Mouse (Mus musculus): Measurements from ENCODE around the gene Lrrc74b. TPM values are rescaled to one million over a fixed set of nuclear protein-coding genes. Genes with fewer than 3 reads are reported as not detected.
"Not testable (repeated sequence)": the region's sequence is repeated elsewhere in the genome, so short reads cannot be mapped to it uniquely, and the experiment has no call there.

Lrrc74b gene
- polyA plus RNA-seq, 1 experiment, result 0.91 TPM

DNA sequence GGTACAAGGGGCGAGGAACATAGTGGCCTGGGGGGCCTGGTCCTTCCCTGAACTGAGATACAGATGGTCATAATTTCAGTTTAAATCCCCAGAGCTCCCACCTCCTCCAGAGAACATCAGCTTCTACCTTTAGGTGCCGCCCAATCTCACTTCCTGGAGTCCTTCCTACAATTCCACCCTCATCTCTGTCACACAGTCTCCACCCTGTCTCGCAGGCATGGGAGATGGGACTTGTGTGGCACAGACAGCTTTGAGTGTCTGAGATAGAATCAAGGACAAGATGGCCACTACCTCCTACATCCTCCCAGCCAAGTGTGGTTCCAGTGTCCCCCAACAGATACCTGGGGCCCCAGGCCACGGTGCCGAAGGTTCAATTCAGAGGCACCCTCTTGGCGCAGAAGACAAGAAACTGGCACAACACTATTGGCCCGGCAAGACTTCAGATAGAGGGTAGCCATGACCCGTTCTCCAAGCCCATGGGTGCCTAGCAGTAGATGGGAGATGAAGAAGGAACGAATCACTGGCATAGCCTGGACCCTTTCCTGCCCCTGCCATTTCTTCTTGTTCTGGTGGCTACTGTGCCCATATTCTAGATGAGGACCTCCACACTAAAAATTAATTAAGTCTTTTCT lies 1.5 kb downstream of the Lrrc74b start:
- H3K4me1 ChIP-seq (ENCODE audit: control insufficient read depth, insufficient read depth, insufficient read length, low read length), result no peaks in the 10 kb centered on the region
- H3K4me3 ChIP-seq (ENCODE audit: insufficient read depth, low read depth, low read length), result no peak overlapping the region

DNA sequence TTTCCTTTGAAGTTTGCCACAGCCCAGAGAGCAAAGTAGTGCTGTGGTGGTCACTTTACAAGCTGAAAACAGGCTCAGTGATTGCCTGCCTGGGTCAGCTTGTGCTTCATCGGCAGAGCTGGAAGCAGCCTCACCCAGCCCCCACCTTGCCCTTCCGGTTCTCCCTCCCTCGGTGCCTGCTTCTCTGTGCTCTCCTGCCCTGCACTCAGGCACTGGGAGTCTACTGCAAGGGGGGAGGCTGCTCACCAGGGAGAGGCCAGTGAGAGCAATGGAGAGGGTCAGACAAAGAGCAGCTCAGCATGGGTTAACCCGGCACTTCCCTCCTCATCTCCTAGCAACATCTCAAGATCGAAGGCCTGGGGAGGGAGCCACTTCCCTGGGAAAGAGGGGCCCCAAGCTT lies 2.2 kb downstream of the Lrrc74b start:
- H3K27ac ChIP-seq (replicated peaks; ENCODE audit: low read depth, low read length), result no peak overlapping the region
- no peak overlapping the region for H3K4me3 ChIP-seq (ENCODE audit: insufficient read depth, low read depth, low read length)
- H3K4me1 ChIP-seq (ENCODE audit: control insufficient read depth, insufficient read depth, insufficient read length, low read length), result no peaks in the 10 kb centered on the region

More for the DNA sequence above, 1.5 kb downstream of the Lrrc74b start:
- H3K27ac ChIP-seq (replicated peaks; ENCODE audit: low read depth, low read length), result no peak overlapping the region

DNA sequence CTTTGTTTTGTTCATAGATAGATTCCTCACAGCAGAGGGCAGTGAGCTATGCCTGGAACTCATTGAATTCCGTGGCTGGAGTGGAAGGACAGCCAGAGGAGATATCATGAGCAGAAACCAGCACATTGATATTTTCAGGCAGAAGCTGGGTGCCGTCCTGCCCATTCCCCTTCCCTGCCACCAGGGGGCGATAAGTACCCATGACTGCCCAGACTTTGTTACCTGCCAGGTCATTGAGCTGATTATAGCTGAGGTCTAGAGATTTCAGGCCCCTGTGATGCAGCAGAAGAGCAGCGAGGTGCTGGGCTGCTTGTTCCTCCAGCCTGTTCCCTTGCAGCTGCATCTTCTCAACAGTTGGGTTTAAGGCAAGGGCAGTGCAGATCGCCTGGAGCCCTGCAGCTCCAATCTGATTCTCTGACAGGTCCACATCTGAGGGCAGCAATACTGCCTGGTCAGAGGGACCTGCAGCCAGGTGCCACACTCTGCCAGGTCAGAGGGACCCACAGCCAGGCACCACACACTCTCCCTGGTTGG lies 3.0 kb downstream of the Lrrc74b start:
- Histone ChIP-seq H3K4me1 (ENCODE audit: control insufficient read depth, insufficient read depth, insufficient read length, low read length) (no peaks in the 10 kb centered on the region), H3K27ac (replicated peaks; ENCODE audit: low read depth, low read length) (no peak overlapping the region), H3K4me3 (ENCODE audit: insufficient read depth, low read depth, low read length) (no peak overlapping the region)

DNA sequence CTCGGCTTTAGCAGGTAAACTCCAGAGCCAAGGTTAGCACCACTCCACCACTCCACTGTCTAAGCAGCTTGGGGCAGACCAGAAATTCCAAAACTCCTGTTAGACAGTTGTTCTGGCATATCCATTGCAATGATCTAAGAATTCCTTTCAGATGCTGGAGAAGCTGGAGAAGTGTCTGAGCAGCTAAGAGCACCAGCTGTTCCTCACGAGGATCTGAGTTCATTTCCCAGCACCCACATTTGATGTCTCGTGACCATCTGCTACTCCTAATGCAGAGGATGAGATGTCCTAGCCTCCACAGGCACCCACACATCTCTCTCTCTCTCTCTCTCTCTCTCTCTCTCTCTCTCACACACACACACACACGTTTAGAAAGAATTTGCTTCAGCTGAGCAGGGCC lies 4.1 kb downstream of the Lrrc74b start:
- H3K4me1 ChIP-seq (ENCODE audit: control insufficient read depth, insufficient read depth, insufficient read length, low read length), result no peaks in the 10 kb centered on the region
- no peak overlapping the region for H3K27ac ChIP-seq (replicated peaks; ENCODE audit: low read depth, low read length)
- H3K4me3 ChIP-seq (ENCODE audit: insufficient read depth, low read depth, low read length), result no peak overlapping the region

DNA sequence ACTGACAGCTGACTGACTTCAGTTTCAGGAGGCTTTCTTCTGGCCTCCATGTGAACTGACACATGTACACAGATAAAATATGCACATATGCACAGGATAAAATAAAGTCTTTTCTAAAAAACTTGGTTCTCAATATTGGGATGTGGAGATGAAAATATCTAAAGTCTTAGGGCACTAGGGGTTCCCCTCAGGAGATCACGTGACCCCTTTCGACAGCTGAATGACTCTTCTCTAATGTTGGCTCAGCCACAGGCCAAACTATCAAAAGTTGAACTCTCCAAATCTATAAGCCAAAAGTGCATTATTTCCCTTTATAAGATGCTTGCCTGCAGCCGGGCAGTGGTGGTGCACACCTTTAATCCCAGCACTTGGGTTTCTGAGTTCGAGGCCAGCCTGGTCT lies 4.9 kb downstream of the Lrrc74b start:
- H3K27ac ChIP-seq (replicated peaks; ENCODE audit: low read depth, low read length), result no peak overlapping the region
- no peak overlapping the region for H3K4me3 ChIP-seq (ENCODE audit: insufficient read depth, low read depth, low read length)
- H3K4me1 ChIP-seq (ENCODE audit: control insufficient read depth, insufficient read depth, insufficient read length, low read length), result no peaks in the 10 kb centered on the region

DNA sequence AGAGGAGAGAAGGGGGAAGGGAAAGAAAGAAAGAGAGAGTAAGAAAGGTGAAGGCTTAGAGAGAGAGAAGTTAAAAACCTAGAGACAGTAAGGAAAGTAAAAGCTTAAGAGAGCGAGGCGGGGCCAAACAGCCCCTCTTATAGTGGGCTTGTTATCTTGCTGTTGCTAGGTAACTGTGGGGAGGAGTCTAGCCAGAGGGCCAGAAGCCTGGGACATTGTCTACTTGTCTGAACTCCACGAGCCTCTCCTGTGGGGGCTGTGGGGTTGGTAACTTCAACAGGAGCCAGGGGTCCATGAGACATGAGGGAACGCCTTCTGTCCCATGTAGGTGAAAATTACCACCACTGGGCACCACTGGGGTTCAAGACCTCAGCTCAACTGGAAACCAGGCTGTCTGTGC lies 6.3 kb downstream of the Lrrc74b start:
- not testable (repeated sequence) for H3K4me3 ChIP-seq (ENCODE audit: insufficient read depth, low read depth, low read length); H3K4me1 ChIP-seq (ENCODE audit: control insufficient read depth, insufficient read depth, insufficient read length, low read length); H3K27ac ChIP-seq (replicated peaks; ENCODE audit: low read depth, low read length)

DNA sequence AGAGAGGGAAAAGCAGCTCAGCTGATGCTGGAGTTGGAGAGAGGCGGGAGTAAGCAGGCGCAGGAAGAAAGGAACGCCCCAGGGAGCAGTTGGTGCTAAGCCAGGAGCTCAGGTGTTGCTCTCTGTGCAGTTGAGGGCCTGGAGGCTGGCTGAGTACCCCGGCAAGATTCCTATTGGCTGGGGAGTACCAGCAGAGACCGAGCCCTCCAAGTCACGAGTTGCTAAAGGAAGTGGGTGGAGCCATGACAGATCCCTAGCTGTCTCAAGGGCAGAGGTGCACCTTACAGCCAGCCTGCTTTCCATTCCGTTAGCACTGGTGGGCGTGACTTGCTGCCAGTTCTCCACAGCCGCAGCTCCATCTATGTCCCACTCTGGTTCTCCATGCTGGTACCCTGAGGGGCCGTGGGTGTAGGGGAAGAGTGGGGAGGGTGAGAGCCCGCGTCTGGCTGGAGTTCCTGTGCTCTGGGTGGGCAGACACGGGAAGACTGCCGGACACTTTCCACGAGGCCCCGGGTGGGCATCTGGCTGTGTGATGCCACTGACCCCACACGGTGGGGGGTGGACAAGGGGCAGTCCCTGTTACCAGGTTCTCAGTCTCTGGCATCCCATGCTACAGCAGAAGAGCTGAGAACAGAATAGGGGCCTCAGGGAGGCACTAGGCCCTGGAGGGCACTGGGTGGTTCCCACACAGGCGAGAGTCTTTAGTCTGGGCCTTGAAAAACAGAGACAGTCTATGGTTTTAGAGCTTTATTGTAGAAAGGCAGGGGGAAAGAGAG lies 6.9 kb downstream of the Lrrc74b start:
- H3K4me1 ChIP-seq (ENCODE audit: control insufficient read depth, insufficient read depth, insufficient read length, low read length), result no peaks in the 10 kb centered on the region
- H3K27ac ChIP-seq (replicated peaks; ENCODE audit: low read depth, low read length), result no peak overlapping the region
- H3K4me3 ChIP-seq (ENCODE audit: insufficient read depth, low read depth, low read length), result peak overlapping the region; percentile 36

DNA sequence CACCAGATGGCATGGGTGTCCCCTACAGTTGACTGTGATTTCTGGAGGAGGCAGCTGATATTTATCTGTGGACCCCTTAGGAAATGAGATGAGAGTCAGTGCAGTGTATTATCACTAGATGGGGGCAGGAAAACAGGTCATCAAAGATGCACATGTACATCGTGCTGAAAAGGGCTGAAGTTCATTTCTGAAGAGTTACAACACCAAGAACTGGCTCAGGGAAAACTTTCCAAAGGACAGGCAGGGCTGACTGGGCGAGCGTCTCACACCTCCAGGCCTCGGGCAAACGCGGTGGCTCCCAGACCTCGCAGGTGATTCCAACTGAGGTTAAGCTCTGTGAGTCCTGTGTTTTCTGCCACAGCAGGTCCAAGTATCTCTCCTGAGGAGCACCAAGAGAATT lies 8.2 kb downstream of the Lrrc74b start:
- H3K4me3 ChIP-seq (ENCODE audit: insufficient read depth, low read depth, low read length), result no peak overlapping the region
- H3K27ac ChIP-seq (replicated peaks; ENCODE audit: low read depth, low read length), result no peak overlapping the region
- H3K4me1 ChIP-seq (ENCODE audit: control insufficient read depth, insufficient read depth, insufficient read length, low read length), result no peaks in the 10 kb centered on the region

DNA sequence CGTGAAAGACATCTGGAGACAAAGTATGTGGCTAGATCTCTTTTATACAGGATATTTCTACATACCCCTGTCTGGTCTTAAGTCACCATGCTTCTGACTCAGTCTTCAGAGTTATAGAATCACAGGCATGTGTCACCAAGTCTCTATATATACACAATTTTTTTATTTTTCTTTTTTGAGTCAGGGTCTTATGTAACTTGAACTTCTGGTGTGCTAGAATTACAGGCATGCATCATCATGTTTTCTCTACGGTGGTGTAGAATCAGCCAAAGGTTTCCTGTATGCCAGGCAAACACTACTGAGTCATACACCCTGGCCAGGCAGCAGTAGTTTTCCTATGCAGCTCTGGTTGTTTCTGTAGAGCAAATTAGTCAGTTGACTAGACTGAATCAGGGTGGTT lies 18.4 kb downstream of the Lrrc74b start:
- Histone ChIP-seq H3K4me1 (ENCODE audit: control insufficient read depth, insufficient read depth, insufficient read length, low read length) (no peaks in the 10 kb centered on the region), H3K4me3 (ENCODE audit: insufficient read depth, low read depth, low read length) (no peak overlapping the region), H3K27ac (replicated peaks; ENCODE audit: low read depth, low read length) (no peak overlapping the region)

DNA sequence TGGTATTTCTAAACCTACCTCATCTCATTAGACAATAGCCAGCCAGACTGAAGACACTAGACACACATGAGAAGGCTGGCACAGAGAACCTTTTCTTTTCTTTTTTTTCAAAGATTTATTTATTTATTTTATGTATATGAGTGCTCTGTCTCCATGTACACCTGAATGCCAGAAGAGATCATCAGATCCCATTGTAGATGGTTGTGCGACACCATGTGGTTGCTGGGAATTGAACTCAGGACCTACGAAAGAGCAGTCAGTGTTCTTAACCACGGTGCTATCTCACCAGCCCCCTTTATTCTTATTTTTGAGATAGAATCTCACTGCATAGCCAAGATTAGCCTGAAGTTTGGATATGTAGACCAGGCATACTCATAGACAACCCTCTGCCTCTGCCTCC lies 24.5 kb downstream of the Lrrc74b start:
- Histone ChIP-seq H3K4me3 (ENCODE audit: insufficient read depth, low read depth, low read length) (no peak overlapping the region), H3K4me1 (ENCODE audit: control insufficient read depth, insufficient read depth, insufficient read length, low read length) (peaks cover 3% of the 10 kb centered on the region; the same call in 1 of the 2 replicates)

DNA sequence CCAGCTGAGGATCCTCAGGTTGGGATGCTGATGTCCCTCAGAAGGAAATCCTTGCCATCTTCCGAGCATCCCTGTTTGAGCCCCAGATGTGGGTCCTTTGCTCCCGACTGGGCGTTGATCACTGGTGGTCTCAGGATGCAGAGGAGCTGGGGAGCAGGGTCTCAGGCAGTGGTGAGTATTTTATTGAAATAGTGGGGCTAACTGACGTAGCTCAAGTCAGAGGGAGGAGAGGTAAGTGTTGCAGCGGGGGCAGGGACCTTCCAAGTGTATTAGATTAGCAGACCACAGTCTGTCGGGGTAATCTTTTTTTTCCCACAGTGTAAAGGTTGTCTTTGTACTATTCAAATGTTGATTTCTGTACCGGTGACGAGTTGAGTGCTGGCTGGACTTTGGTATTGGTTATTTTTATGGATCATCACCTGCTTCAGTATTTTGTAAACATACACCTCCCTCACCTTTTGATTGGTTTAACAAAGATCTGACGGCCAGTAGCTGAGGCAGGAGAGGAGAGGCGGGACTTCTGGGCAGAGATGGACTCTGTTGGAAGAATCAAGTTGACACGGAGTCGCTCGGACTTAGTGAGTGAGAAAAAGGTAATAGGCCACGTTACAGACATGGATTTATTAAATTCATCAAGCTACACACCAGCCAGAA lies 28.2 kb downstream of the Lrrc74b start:
- Histone ChIP-seq H3K4me1 (ENCODE audit: control insufficient read depth, insufficient read depth, insufficient read length, low read length) (peaks cover 8% of the 10 kb centered on the region; the same call in 1 of the 2 replicates), H3K4me3 (ENCODE audit: insufficient read depth, low read depth, low read length) (no peak overlapping the region), H3K27ac (replicated peaks; ENCODE audit: low read depth, low read length) (no peak overlapping the region)

More for the DNA sequence above, 24.5 kb downstream of the Lrrc74b start:
- no peak overlapping the region for H3K27ac ChIP-seq (replicated peaks; ENCODE audit: low read depth, low read length)

DNA sequence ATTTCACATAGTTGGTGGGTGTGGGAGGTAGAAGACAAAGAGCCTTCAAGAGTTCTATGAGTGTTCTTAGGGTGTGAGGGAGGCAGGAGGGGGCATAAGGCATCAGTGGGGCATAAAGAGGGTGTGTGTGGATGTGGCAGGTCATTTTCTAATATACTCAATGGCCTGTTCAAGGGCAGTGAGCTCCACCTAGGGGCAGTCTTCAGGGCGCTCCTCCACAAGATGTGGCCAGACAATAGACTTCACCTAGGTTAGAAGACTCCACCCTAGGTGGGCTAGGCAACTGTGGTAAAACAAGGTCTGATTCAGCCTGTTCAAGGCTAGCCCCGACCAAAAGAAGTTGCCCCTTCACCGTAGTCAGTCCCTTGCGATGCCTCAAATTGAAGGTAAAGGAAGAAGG lies 28.8 kb downstream of the Lrrc74b start:
- H3K4me3 ChIP-seq (ENCODE audit: insufficient read depth, low read depth, low read length), result no peak overlapping the region

DNA sequence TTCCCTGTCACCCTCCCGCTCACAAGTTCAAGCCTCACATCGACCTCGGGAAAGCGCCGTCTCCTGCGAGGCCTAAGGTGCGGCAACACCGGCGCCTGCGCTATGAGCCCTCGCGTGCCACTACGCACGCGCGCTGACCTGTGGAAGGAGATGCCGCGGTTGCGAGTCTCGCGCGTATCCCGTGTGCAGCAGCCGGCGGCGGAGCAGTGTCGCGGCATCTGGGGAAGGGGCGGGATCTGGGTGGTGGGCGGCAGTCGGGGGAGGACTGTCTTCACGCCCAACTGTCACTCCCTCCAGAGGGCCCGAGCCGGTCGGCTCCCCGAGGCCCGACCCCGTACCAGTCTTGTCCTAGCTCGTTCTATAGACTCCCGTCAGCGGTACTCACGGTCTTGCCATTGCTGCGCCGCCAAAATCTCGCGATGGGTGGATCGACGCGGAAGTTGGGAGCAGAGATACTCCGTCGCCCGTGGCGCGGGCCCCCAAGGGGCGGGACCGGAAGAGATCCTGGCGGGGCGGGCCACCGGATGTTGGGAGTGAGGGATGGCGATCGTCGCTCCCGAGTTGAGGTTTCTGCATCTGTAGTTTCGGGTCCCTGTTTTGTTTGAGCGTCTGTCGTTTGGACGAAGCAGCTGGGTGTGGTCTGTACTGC lies 30.3 kb downstream of the Lrrc74b start, which contains the start of gene Thap7:
Thap7 (minus strand) TSS at position 497 of the 649 bp plus-strand sequence.
- Histone ChIP-seq H3K27ac (replicated peaks; ENCODE audit: low read depth, low read length) (peak within 1 kb of the TSS; percentile 61), H3K4me1 (ENCODE audit: control insufficient read depth, insufficient read depth, insufficient read length, low read length) (peaks cover 8% of the 10 kb centered on the region; the same call in 1 of the 2 replicates), H3K4me3 (ENCODE audit: insufficient read depth, low read depth, low read length) (peak within 1 kb of the TSS; percentile 71)

More for the DNA sequence above, 28.8 kb downstream of the Lrrc74b start:
- no peak overlapping the region for H3K27ac ChIP-seq (replicated peaks; ENCODE audit: low read depth, low read length)
- peaks cover 8% of the 10 kb centered on the region; the same call in 1 of the 2 replicates for H3K4me1 ChIP-seq (ENCODE audit: control insufficient read depth, insufficient read depth, insufficient read length, low read length)

DNA sequence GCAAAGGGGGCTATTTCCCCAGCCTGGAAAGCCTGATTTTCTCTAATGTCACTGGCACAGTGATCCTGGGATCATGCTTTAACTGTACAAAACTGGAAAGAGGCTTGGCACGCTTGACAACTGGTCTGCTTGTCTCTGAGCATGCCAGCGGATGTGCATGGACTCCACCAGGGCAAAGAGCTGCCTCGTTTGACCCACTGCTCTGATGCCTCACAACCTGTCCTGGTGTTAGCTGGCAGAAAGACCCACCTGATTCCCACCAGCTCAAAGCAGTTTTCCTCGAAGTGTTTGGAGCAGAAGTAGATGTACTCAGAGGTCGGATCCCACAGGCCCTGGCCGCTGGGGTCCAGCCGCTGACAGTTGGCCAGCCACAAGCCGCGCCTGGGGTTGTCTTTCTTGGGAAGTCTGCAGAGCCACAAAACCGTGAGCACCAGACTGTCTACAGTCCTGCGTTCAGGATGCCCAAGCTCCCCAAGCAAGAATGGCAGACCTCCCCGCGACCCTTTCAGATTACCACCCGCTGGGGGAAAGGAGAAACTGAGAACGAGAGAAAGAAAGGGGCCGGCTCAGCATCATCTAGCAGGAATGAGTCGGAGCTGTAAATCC lies 31.0 kb downstream of the Lrrc74b start:
- Histone ChIP-seq H3K27ac (replicated peaks; ENCODE audit: low read depth, low read length) (peak overlapping the region; percentile 50), H3K4me3 (ENCODE audit: insufficient read depth, low read depth, low read length) (peak overlapping the region; percentile 71), H3K4me1 (ENCODE audit: control insufficient read depth, insufficient read depth, insufficient read length, low read length) (peaks cover 8% of the 10 kb centered on the region; the same call in 1 of the 2 replicates)

All from brown adipose tissue, adult 24 weeks (tissue).